Mouse (Mus musculus) neural tube, embryonic 11.5 days (tissue): ENCODE data around the gene Hsd3b1. TPM values are rescaled to one million over a fixed set of nuclear protein-coding genes. Genes with fewer than 3 reads are reported as not detected.

ENCODE experiments used
- ATAC-seq: fragments of 200-750 bp; cut with Nextera tagmentation; 2 replicates; pipeline ENCODE4 v1.8.0; 2017; ENCODE audit warnings: moderate number of reproducible peaks, mild to moderate bottlenecking, moderate TSS enrichment, moderate library complexity; ENCODE audit not compliant: insufficient read depth, low FRiP score, low TSS enrichment
- DNase-seq: peaks from one replicate; pipeline ENCODE4 v3.0.0-alpha.2; 2015; ENCODE audit warnings: low spot score
- H3K27ac ChIP-seq: fragments of 300-500 bp; sonication (generic); 2 replicates; pipeline ENCODE4 v1.5.1; 2014; ENCODE audit warnings: low read depth, mild to moderate bottlenecking, low read length
- H3K27me3 ChIP-seq: fragments of 300-500 bp; sonication (generic); 2 replicates; pipeline ENCODE4 v1.6.1; 2014; ENCODE audit warnings: mild to moderate bottlenecking, low read length, mixed read lengths; ENCODE audit not compliant: control insufficient read depth, insufficient read depth
- H3K36me3 ChIP-seq: fragments of 300-500 bp; sonication (generic); 2 replicates; pipeline ENCODE4 v1.6.1; 2014; ENCODE audit warnings: mild to moderate bottlenecking, low read length, moderate library complexity, mixed read lengths; ENCODE audit not compliant: control insufficient read depth, insufficient read depth
- H3K4me1 ChIP-seq: fragments of 300-500 bp; sonication (generic); 2 replicates; pipeline ENCODE4 v1.6.1; 2014; ENCODE audit warnings: low read length, mixed read lengths; ENCODE audit not compliant: control insufficient read depth, insufficient read depth
- H3K4me2 ChIP-seq: fragments of 300-500 bp; sonication (generic); 2 replicates; pipeline ENCODE4 v1.6.1; 2014; ENCODE audit warnings: low read depth, mild to moderate bottlenecking, moderate library complexity
- H3K4me3 ChIP-seq: fragments of 300-500 bp; sonication (generic); 2 replicates; pipeline ENCODE4 v1.5.1; 2014; ENCODE audit warnings: low read depth, low read length
- H3K9ac ChIP-seq: fragments of 300-500 bp; sonication (generic); 2 replicates; pipeline ENCODE4 v1.6.1; 2014; ENCODE audit warnings: mild to moderate bottlenecking, low read length
- H3K9me3 ChIP-seq: fragments of 300-500 bp; sonication (generic); 2 replicates; pipeline ENCODE4 v1.6.1; 2016; ENCODE audit warnings: low read length; ENCODE audit not compliant: control insufficient read depth
- WGBS: fragments of 180-500 bp; shearing (Covaris S2); extraction: QIAGEN DNeasy Blood & Tissue Kit; methylation state at CpG from one replicate; pipeline ENCODE4 v1.1.7; 2014; 5-methylcytosine and 5-hydroxymethylcytosine counted together
- polyA plus RNA-seq: library from polyadenylated mRNA; unstranded; fragments of >200 nt; fragmentation: Nextera tagmentation; extraction: Ambion mirVana; gene quantifications from 2 replicates; pipeline ENCODE4 v1.2.1, GENCODE M21; 2014

The Hsd3b1 gene
- polyA plus RNA-seq, 1 experiment from 2014 or later, result 0.45 TPM

DNA sequence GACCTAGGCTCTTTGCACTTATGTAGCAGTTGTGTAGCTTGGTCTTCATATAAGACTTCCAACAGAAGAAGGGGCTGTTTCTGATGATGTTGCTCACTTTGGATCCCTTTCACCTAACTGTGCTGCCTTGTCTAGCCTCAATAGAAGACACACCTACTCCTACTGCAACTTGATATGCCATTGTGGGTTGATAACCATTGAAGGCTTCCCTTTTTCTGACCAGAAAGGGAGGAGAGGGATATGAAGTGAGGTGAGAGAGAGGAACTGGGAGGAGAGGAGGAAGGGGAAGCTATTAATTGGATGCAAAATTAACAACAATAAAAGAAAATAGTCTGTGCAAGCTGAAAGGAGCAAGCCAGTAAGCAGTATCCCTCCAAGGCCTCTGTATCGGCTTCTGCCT, 3.2 kb upstream of the Hsd3b1 start:
- 94% methylated on average over 1 of the region's 1 CpGs for WGBS

GRCm38 (mm10) chr3:98858051-98858450, 1.5 kb downstream of the Hsd3b1 start:
- no peaks in the 10 kb centered on the region for H3K27me3 ChIP-seq

More for the DNA sequence above, 3.2 kb upstream of the Hsd3b1 start:
- no peaks in the 10 kb centered on the region for H3K9me3 ChIP-seq
- DNase-seq (no peak), ATAC-seq (no peak)
- H3K27me3 ChIP-seq, result no peaks in the 10 kb centered on the region
- no peaks in the 10 kb centered on the region for H3K36me3 ChIP-seq
- no peak overlapping the region for H3K27ac ChIP-seq
- H3K9ac ChIP-seq, result no peak overlapping the region
- H3K4me1 ChIP-seq, result no peaks in the 10 kb centered on the region
- no peak overlapping the region for H3K4me3 ChIP-seq
- H3K4me2 ChIP-seq, result no peak overlapping the region

GRCm38 (mm10) chr3:98856892-98857291, 2.7 kb downstream of the Hsd3b1 start:
- Histone ChIP-seq H3K4me3 (no peak overlapping the region), H3K4me1 (no peaks in the 10 kb centered on the region), H3K36me3 (no peaks in the 10 kb centered on the region), H3K4me2 (no peak overlapping the region), H3K9ac (no peak overlapping the region), H3K27me3 (no peaks in the 10 kb centered on the region), H3K27ac (no peak overlapping the region), H3K9me3 (no peaks in the 10 kb centered on the region)
- ATAC-seq, result no peak
- DNase-seq, result no peak
- WGBS, result 56% methylated on average over 1 of the region's 1 CpGs

More at GRCm38 (mm10) chr3:98858051-98858450, 1.5 kb downstream of the Hsd3b1 start:
- Histone ChIP-seq H3K9me3 (no peaks in the 10 kb centered on the region), H3K36me3 (no peaks in the 10 kb centered on the region), H3K4me2 (no peak overlapping the region), H3K4me3 (no peak overlapping the region), H3K4me1 (no peaks in the 10 kb centered on the region), H3K27ac (no peak overlapping the region), H3K9ac (no peak overlapping the region)
- 78% methylated on average over 2 of the region's 2 CpGs for WGBS
- DNase-seq (no peak), ATAC-seq (no peak)

GRCm38 (mm10) chr3:98855160-98855559, 4.4 kb downstream of the Hsd3b1 start:
- Histone ChIP-seq H3K36me3 (no peaks in the 10 kb centered on the region), H3K27me3 (no peaks in the 10 kb centered on the region), H3K4me2 (no peak overlapping the region), H3K27ac (no peak overlapping the region), H3K4me1 (no peaks in the 10 kb centered on the region), H3K9ac (no peak overlapping the region), H3K4me3 (no peak overlapping the region), H3K9me3 (no peaks in the 10 kb centered on the region)
- no peak for DNase-seq
- WGBS, result 83% methylated on average over 3 of the region's 3 CpGs
- no peak for ATAC-seq

DNA sequence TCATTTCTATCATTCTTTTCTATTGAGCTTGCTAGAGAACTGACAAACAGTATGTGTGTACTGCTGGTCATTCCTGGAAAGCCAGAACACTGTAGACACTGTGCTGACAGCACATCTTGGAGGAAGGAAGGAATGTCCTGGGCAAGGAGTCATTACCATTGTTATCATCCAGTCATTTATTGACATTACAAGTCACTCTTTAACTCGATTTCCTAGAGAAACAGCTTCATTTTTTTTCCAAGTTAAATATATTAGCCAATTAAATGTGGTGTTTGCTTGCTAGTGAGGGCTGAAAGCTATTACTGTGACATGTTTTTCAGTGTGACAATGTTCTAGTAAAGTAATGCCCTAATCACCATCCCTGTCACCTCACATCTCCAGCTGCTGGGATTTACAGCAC, 5.9 kb downstream of the Hsd3b1 start:
- H3K27ac ChIP-seq, result no peak overlapping the region
- DNase-seq, result no peak
- H3K4me2 ChIP-seq, result no peak overlapping the region
- no peak overlapping the region for H3K9ac ChIP-seq
- no peaks in the 10 kb centered on the region for H3K36me3 ChIP-seq
- no peak for ATAC-seq
- H3K9me3 ChIP-seq, result no peaks in the 10 kb centered on the region
- WGBS, result 56% methylated on average over 1 of the region's 1 CpGs
- no peaks in the 10 kb centered on the region for H3K27me3 ChIP-seq
- H3K4me3 ChIP-seq, result no peak overlapping the region
- H3K4me1 ChIP-seq, result no peaks in the 10 kb centered on the region

DNA sequence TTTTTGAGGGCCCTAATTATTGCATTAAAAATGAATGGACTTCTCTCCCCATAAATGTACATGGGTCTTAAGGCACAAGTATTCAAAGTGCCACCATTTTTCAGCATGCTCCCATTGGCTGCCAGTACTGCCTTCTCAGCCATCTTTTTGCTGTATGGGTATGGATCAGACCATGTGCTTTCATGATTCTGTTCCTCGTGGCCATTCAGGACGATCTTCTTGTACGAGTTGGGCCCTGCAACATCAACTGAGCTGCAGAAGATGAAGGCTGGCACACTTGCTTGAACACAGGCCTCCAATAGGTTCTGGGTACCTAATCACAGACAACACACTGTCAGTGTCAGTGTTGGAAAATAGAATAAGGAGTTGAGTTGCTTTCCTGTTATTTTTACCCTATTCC, 6.5 kb downstream of the Hsd3b1 start:
- 91% methylated on average over 3 of the region's 3 CpGs for WGBS

GRCm38 (mm10) chr3:98852631-98853030, 7.0 kb downstream of the Hsd3b1 start:
- DNase-seq (no peak), ATAC-seq (no peak)
- Histone ChIP-seq H3K4me3 (no peak overlapping the region), H3K4me2 (no peak overlapping the region), H3K4me1 (no peaks in the 10 kb centered on the region), H3K9ac (no peak overlapping the region), H3K27me3 (no peaks in the 10 kb centered on the region), H3K9me3 (no peaks in the 10 kb centered on the region), H3K36me3 (no peaks in the 10 kb centered on the region), H3K27ac (no peak overlapping the region)
- WGBS, result 89% methylated on average over 6 of the region's 6 CpGs

More for the DNA sequence above, 6.5 kb downstream of the Hsd3b1 start:
- Histone ChIP-seq H3K9ac (no peak overlapping the region), H3K27ac (no peak overlapping the region), H3K4me1 (no peaks in the 10 kb centered on the region), H3K4me3 (no peak overlapping the region), H3K27me3 (no peaks in the 10 kb centered on the region), H3K4me2 (no peak overlapping the region), H3K9me3 (no peaks in the 10 kb centered on the region), H3K36me3 (no peaks in the 10 kb centered on the region)
- DNase-seq (no peak), ATAC-seq (no peak)

GRCm38 (mm10) chr3:98851853-98852252, 7.7 kb downstream of the Hsd3b1 start:
- DNase-seq (no peak), ATAC-seq (no peak)
- H3K9ac ChIP-seq, result no peak overlapping the region
- no peaks in the 10 kb centered on the region for H3K27me3 ChIP-seq
- no peaks in the 10 kb centered on the region for H3K36me3 ChIP-seq
- H3K4me3 ChIP-seq, result no peak overlapping the region
- WGBS, result 84% methylated on average over 2 of the region's 2 CpGs
- no peak overlapping the region for H3K4me2 ChIP-seq
- H3K27ac ChIP-seq, result no peak overlapping the region
- no peaks in the 10 kb centered on the region for H3K9me3 ChIP-seq
- no peaks in the 10 kb centered on the region for H3K4me1 ChIP-seq

DNA sequence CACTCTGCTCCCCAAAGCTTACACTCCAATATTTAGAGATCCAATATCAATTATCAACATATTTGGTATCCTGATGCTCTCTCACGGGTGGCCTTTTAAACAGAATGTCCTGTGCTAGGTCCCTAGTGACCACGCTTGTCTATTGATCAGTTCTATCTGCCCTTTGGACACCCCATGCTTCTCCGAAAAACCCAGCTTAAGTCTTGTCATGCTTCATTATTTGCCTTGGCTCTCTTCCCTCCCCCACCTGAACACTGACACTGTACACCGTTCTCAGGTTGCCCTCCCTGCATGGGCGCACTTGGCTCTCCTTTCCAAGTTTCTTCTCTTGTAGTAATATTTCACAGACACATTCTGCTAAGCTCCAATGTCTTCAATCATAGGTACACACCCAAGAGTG, 9.3 kb downstream of the Hsd3b1 start:
- Histone ChIP-seq H3K27me3 (no peaks in the 10 kb centered on the region), H3K27ac (no peak overlapping the region), H3K4me2 (no peak overlapping the region), H3K4me3 (no peak overlapping the region), H3K4me1 (no peaks in the 10 kb centered on the region), H3K9ac (no peak overlapping the region), H3K9me3 (no peaks in the 10 kb centered on the region), H3K36me3 (no peaks in the 10 kb centered on the region)
- ATAC-seq (no peak), DNase-seq (no peak)
- 88% methylated on average over 5 of the region's 5 CpGs for WGBS
